Mouse (Mus musculus) olfactory bulb, adult 2 months (tissue): ENCODE data around the gene Myo6. TPM values are rescaled to one million over a fixed set of nuclear protein-coding genes. Genes with fewer than 3 reads are reported as not detected.

Source experiments
- H3K27ac ChIP-seq: fragments of 200-500 bp; 2 replicates; pipeline ENCODE4 v1.5.1; 2012; ENCODE audit warnings: low read depth, low read length; ENCODE audit not compliant: insufficient read depth
- H3K4me1 ChIP-seq: fragments of 200-500 bp; 2 replicates; pipeline ENCODE4 v1.6.1; 2012; ENCODE audit warnings: low read length; ENCODE audit not compliant: control insufficient read depth, insufficient read depth
- H3K4me3 ChIP-seq: fragments of 200-500 bp; 2 replicates; pipeline ENCODE4 v1.5.1; 2012; ENCODE audit warnings: mild to moderate bottlenecking, low read depth, low read length, moderate library complexity; ENCODE audit not compliant: insufficient read depth
- CTCF ChIP-seq: fragments of 200-500 bp; IDR thresholded peaks from 2 replicates; pipeline ENCODE4 v1.5.1; 2012; ENCODE audit warnings: low read depth, mild to moderate bottlenecking, low read length, moderate library complexity; ENCODE audit not compliant: insufficient read depth
- POLR2A ChIP-seq: fragments of 200-500 bp; IDR thresholded peaks from 2 replicates; pipeline ENCODE4 v1.6.1; 2012; ENCODE audit warnings: mild to moderate bottlenecking, low read depth, low read length, moderate library complexity; ENCODE audit not compliant: insufficient read depth
- WGBS: fragments of 180-500 bp; shearing (Covaris S2); methylation state at CpG from one replicate; pipeline ENCODE4 v1.1.7; 2018; 5-methylcytosine and 5-hydroxymethylcytosine counted together
- polyA plus RNA-seq: library from polyadenylated mRNA; stranded (reverse); fragments of >200 nt; gene quantifications from 2 replicates; pipeline ENCODE4 v1.2.4, GENCODE M21; 2012; ENCODE audit warnings: low replicate concordance; ENCODE audit not compliant: missing spikeins, insufficient read depth, insufficient read length

Gene Myo6
- polyA plus RNA-seq, 1 experiment, result not detected

DNA sequence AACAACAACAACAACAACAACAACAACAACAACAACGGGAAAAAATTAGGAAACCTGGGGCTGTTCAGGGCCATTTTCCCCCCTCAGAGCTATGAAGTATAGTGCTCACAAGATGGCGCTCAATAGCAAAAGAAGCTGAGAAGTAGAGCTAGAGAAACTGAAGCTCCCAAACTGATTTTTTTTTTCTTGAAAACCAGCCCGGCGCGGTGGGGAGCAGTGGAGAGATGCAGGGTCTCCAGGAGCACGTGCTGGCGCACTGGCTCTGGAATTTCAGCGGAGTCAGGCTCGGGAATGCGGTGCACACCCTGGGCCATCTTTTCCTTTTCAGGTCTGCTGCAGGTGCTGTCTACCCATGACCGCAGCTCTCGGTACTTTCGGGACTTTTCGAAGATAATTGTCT, 167.3 kb downstream of the Myo6 start:
- TF ChIP-seq CTCF, result no peak
- TF ChIP-seq POLR2A, result no peak
- H3K27ac ChIP-seq, result no peak overlapping the region
- WGBS, result 11% methylated on average over 14 of the region's 14 CpGs
- H3K4me1 ChIP-seq, result peaks cover 2% of the 10 kb centered on the region
- H3K4me3 ChIP-seq, result peak overlapping the region; percentile 40

DNA sequence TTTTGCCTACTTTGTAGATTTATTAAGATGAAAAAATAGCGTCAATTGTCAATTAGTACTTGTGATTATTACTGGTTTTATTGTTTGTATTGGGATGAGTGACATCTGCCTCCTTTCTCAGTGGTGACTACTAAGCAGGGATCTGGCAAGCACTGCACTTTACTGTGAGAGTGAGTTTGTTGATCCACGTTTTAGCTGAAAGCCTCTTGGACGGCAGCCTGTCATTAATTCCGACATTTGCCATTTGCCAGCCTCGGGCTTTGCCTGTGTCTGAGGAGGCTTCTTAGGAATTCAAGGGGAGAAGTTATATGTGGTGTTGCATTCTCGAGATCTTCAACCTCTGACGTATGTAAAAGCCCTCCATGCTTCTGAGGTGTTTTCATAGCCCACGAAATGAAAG, 168.6 kb downstream of the Myo6 start:
- no peak for TF ChIP-seq POLR2A
- TF ChIP-seq CTCF, result no peak
- Histone ChIP-seq H3K4me3 (no peak overlapping the region), H3K27ac (no peak overlapping the region), H3K4me1 (peaks cover 2% of the 10 kb centered on the region)
- 18% methylated on average over 8 of the region's 8 CpGs for WGBS

DNA sequence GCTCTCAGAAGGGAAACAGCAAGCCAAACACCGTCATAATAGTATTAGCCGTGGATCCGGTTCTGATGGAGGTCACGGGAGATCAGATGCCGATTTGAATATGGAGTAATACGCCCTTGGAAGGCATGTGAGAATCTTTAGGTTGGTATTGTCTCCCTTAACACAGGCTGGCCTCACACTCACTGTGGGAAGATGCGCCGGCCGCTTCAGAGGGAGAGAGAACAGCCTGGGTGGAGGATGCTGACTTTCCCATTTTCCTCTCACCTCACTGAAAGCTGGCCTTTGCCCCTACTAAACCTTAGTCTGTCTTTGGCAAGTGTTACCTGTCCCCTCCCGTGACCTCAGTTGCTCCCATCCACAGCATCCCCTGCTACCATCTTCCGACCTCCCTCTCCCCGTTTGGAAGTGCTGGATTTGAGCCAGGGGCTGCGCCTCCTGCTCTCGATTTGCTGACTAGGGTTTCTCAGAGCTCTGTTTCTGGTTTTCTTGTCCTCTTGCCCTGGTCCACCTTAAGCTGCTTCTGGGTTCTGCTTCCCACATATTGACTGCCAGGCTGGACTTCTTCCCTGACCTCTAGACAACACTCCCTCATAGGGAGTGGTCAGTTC, 169.3 kb downstream of the Myo6 start:
- H3K4me1 ChIP-seq, result peaks cover 2% of the 10 kb centered on the region
- 50% methylated on average over 14 of the region's 14 CpGs for WGBS
- H3K27ac ChIP-seq, result no peak overlapping the region
- TF ChIP-seq CTCF, result no peak
- no peak for TF ChIP-seq POLR2A
- no peak overlapping the region for H3K4me3 ChIP-seq

DNA sequence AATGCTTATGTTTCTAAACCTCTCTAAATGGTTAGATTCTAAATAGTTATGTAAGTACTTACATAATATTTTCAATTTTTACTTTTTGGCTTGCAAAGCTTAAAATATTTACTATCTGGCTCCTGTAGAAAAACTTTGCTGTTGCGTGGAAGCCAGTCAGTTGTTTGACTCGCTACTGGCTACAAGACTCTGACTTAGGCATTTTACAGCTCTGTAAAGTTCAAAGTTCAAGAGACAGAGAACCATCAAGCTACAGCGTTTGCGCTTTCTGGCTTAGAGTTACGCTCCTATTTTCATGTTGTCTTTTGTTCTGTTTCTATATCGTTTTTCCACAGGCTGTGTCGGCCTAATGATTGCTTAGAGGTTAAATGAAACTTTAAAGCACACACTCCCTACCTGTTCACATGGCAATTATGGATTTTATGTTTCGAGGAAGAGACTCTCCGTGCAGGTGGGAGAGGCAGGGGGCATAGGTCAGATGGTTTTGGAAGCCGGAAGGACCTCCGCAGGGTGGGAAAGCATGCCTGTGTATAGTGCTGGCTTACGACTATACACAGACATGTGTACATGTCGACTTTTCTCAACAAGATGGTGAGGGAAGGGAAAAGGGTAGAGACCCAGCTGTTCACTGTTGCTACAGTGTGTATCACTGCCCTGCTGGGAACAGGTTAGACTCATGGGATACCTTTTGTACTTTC, 171.0 kb downstream of the Myo6 start:
- no peak overlapping the region for H3K4me3 ChIP-seq
- TF ChIP-seq POLR2A, result no peak
- no peak for TF ChIP-seq CTCF
- H3K27ac ChIP-seq, result no peak overlapping the region
- WGBS, result 94% methylated on average over 13 of the region's 13 CpGs
- peaks cover 2% of the 10 kb centered on the region for H3K4me1 ChIP-seq

DNA sequence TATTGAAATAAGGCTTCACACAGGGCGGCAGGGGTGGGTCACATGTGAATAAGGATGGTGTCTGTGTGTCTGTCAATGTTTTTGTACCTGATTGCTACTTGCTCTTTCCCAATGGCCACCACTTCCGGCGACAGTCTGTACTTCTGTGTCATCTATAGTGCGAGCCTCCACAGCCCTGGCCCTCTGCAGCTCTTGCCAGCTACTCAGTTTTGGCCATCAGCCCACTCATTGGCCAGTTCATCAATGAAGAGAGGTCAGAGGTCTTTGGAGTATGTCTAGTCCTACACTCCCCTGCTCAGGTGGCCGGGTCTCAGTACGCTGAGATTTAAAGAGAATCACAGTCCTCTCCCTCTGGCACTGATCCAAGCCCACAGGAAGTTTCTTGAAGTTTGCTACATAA, 173.2 kb downstream of the Myo6 start:
- Histone ChIP-seq H3K4me1 (no peaks in the 10 kb centered on the region), H3K27ac (no peak overlapping the region), H3K4me3 (no peak overlapping the region)
- no peak for TF ChIP-seq POLR2A
- TF ChIP-seq CTCF, result no peak
- 90% methylated on average over 6 of the region's 6 CpGs for WGBS

DNA sequence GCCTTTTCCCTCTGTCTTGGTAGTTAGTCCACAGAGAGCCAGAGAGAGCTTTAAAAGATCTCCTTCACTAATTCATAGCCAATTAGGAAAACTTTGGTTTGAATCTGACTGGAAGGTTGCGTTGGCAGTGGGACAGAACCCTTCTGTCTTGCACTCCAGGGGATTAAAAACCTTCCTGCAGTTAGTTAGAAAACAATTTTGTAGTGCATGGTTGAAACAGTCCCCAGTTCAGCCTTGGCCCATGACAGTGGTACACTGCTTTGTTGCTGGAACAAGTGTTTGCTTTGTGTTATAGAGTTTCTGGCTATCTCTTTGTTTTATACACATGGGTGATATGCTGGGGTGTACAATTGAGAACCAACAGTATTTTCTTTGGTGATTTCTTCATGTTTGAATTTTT, 176.1 kb downstream of the Myo6 start:
- no peak overlapping the region for H3K27ac ChIP-seq
- TF ChIP-seq CTCF, result no peak
- no peak for TF ChIP-seq POLR2A
- 59% methylated on average over 1 of the region's 1 CpGs for WGBS

DNA sequence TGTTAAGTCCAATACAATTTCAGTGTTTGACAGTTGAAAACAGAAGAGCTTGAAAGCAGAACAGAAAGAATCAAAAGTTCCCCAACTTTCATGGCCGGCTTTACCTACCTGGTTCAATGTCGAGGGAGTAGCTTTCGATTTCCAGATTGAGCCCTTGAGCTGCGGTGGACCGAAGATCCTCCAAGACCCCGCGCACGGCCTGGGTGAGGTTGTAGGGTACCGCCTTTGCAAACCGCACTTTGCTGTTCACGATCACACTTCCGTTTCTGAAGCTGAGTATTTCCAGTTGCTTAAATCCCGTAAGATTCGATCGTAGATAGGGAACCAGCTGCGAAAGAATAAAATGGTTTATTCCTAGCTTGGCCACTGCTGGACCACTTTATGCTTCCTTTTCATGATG, 176.9 kb downstream of the Myo6 start:
- no peak for TF ChIP-seq POLR2A
- no peak for TF ChIP-seq CTCF
- H3K4me3 ChIP-seq, result no peak overlapping the region
- H3K27ac ChIP-seq, result no peak overlapping the region
- H3K4me1 ChIP-seq, result no peaks in the 10 kb centered on the region
- 94% methylated on average over 16 of the region's 16 CpGs for WGBS

More for the DNA sequence above, 176.1 kb downstream of the Myo6 start:
- no peaks in the 10 kb centered on the region for H3K4me1 ChIP-seq
- no peak overlapping the region for H3K4me3 ChIP-seq

DNA sequence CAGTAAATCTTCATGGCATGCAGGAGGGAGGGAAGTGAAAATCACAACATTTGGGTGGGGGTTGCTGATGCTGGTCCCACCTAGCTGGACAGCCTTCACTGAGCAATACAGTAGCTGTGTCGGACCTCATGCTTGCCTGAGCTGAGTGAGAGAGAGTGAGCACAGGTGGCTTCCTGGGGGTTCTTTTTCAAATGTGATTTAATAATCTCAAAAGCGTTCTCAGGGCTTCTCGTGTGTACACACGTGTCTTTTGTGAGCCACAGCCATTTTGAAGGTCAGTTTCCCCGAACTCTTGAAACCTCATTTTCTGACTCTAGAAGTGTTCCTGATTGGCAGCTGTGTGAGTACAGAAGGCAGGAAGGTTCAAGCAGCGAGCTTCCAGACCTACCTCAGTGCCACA, 177.7 kb downstream of the Myo6 start:
- TF ChIP-seq CTCF (no peak), POLR2A (no peak)
- H3K4me1 ChIP-seq, result no peaks in the 10 kb centered on the region
- H3K27ac ChIP-seq, result no peak overlapping the region
- WGBS, result 97% methylated on average over 6 of the region's 6 CpGs
- H3K4me3 ChIP-seq, result no peak overlapping the region

DNA sequence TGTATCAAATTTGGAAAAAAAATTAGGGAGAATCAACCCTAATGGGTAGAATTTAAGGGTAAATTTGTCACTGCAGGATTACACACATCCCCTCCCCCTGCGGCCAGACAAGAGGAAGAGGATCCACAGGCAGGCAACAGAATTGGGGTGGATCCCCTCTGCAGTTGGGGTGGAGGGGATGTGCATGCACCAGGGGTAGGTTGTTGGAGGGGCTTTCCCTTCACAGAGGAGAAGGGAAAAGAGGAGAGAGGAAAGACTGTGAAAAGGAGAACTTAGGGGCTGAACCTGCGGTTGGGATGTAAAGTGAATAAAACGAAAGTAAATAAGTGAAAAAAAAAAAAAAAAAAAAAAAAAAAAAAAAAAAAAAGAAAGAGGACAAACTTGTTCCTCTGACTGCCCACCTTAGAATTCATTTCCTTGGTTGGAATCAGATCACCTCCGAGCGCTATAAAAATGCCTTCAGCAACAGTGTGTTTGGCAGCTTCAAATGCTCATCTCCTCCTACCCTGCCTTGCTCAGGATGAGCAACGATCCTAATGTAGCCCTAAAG, 179.7 kb downstream of the Myo6 start:
- H3K4me3 ChIP-seq, result no peak overlapping the region
- no peak overlapping the region for H3K27ac ChIP-seq
- H3K4me1 ChIP-seq, result no peaks in the 10 kb centered on the region
- TF ChIP-seq CTCF (no peak), POLR2A (no peak)
- 94% methylated on average over 6 of the region's 6 CpGs for WGBS

DNA sequence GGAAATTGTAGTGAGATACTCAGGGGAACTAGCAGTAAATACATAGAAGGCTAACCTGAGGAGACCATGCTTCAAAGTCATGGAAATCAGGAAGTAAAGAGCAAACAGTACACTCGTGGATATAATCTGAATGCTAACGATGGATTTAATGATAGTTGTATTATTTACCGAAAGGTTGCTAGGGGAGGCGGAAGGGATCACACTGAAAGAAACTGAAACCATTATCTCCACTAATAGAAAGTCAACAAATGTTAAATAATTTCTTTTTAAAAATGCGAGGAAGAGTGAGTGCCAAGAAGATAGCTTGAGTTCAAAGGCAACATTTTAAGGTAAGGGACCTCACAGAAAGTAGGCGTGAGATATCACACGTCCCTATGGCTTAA, 186.5 kb downstream of the Myo6 start:
- no peak overlapping the region for H3K4me3 ChIP-seq
- 25% methylated on average over 7 of the region's 7 CpGs for WGBS

More for the DNA sequence above, 186.5 kb downstream of the Myo6 start:
- Histone ChIP-seq H3K4me1 (no peaks in the 10 kb centered on the region), H3K27ac (no peak overlapping the region)
- TF ChIP-seq CTCF (no peak), POLR2A (no peak)
